Mouse (Mus musculus): ENCODE data around the gene Nos1ap.

DNA sequence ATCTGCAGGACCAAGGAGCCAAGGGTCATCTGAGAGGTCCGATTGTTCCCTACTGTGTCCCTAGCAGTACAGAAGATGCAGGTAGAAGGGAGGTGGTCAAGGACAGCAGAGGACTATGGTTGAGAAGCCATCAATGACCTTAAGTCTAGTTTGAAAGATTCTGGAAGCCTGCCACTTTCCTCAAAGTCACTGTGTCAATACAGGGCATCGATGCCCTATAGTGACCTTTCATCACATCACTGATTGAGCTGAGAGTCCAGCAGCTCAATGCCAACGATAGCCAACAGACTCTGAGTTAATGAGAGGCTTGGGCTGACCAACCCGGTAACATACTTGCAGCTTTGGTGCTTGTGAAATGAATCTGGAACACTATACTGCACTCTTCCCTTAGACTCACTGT is 264.4 kb downstream of the Nos1ap start:
- TF ChIP-seq CTCF (IDR thresholded peaks at IDR 0.05) (no peak), EP300 (IDR thresholded peaks at IDR 0.05) (no peak)

Data from lung, postnatal 0 days (tissue).